Mouse (Mus musculus) testis, postnatal 10 days (tissue): Measurements from ENCODE around the gene Kremen1.

Experiments used
- DNase-seq: peaks from one replicate; pipeline ENCODE4 v3.0.0; 2021; ENCODE audit warnings: low spot score

Gene Kremen1

GRCm38 (mm10) chr11:5265764-5266163, 4.4 kb upstream of the Kremen1 start:
- no peak for DNase-seq

GRCm38 (mm10) chr11:5263078-5263730, 1.8 kb upstream of the Kremen1 start:
- no peak for DNase-seq

- DNase-seq, result peak; percentile 67
These were observed 357 bp downstream of the Kremen1 start for GRCm38 (mm10) chr11:5260942-5261459.

- no peak for DNase-seq
These were observed 1.3 kb downstream of the Kremen1 start for GRCm38 (mm10) chr11:5259944-5260598.

GRCm38 (mm10) chr11:5258036-5258435, 3.3 kb downstream of the Kremen1 start:
- DNase-seq, result no peak

GRCm38 (mm10) chr11:5257151-5257862, 4.1 kb downstream of the Kremen1 start:
- no peak for DNase-seq

- DNase-seq, result no peak
These were observed 5.8 kb downstream of the Kremen1 start for GRCm38 (mm10) chr11:5255509-5256014.

GRCm38 (mm10) chr11:5254016-5254415, 7.3 kb downstream of the Kremen1 start:
- no peak for DNase-seq

- DNase-seq, result no peak
These were observed 7.8 kb downstream of the Kremen1 start for GRCm38 (mm10) chr11:5253528-5253927.

- no peak for DNase-seq
These were observed 8.6 kb downstream of the Kremen1 start for GRCm38 (mm10) chr11:5252727-5253126.

- DNase-seq, result no peak
These were observed 10.2 kb downstream of the Kremen1 start for GRCm38 (mm10) chr11:5251112-5251511.

GRCm38 (mm10) chr11:5248200-5248599, 13.2 kb downstream of the Kremen1 start:
- DNase-seq, result no peak

- no peak for DNase-seq
These were observed 15.9 kb downstream of the Kremen1 start for GRCm38 (mm10) chr11:5245431-5245830.

- no peak for DNase-seq
These were observed 16.6 kb downstream of the Kremen1 start for GRCm38 (mm10) chr11:5244749-5245130.

GRCm38 (mm10) chr11:5243812-5244748, 17.3 kb downstream of the Kremen1 start:
- peak; percentile 57 for DNase-seq

GRCm38 (mm10) chr11:5243208-5243607, 18.1 kb downstream of the Kremen1 start:
- no peak for DNase-seq

- DNase-seq, result no peak
These were observed 19.2 kb downstream of the Kremen1 start for GRCm38 (mm10) chr11:5242158-5242557.

- no peak for DNase-seq
These were observed 21.4 kb downstream of the Kremen1 start for GRCm38 (mm10) chr11:5239706-5240690.

GRCm38 (mm10) chr11:5219910-5220447, 41.4 kb downstream of the Kremen1 start:
- no peak for DNase-seq

GRCm38 (mm10) chr11:5219371-5219770, 42.0 kb downstream of the Kremen1 start:
- no peak for DNase-seq
